Mouse (Mus musculus): ENCODE results near the gene Tsc2. TPM values are rescaled to one million over a fixed set of nuclear protein-coding genes. Genes with fewer than 3 reads are reported as not detected.

Tsc2 gene
- polyA plus RNA-seq, 1 experiment from 2014 or later, result 18.6 TPM

GRCm38 (mm10) chr17:24646381-24646780 is 14.0 kb upstream of the Tsc2 start:
- H3K4me1 ChIP-seq (replicated peaks), result peaks cover 42% of the 10 kb centered on the region
- no peak for ATAC-seq (ENCODE audit: low read depth)
- no peak overlapping the region for H3K9ac ChIP-seq
- no peaks in the 10 kb centered on the region for H3K36me3 ChIP-seq
- H3K27ac ChIP-seq, result no peak overlapping the region
- H3K4me3 ChIP-seq (replicated peaks), result no peak overlapping the region
- no peaks in the 10 kb centered on the region for H3K9me3 ChIP-seq (replicated peaks)
- peaks cover 45% of the 10 kb centered on the region for H3K27me3 ChIP-seq
- WGBS (ENCODE audit: insufficient replicate concordance), result 66% methylated on average over 4 of the region's 4 CpGs
- no peak for DNase-seq
- no peak overlapping the region for H3K4me2 ChIP-seq

GRCm38 (mm10) chr17:24645916-24646315 is 13.5 kb upstream of the Tsc2 start:
- Histone ChIP-seq H3K9ac (no peak overlapping the region), H3K27me3 (peaks cover 41% of the 10 kb centered on the region), H3K27ac (peak overlapping the region; percentile 47; the same call in 1 of the 2 replicates), H3K4me1 (replicated peaks) (peaks cover 42% of the 10 kb centered on the region), H3K36me3 (no peaks in the 10 kb centered on the region), H3K9me3 (replicated peaks) (no peaks in the 10 kb centered on the region), H3K4me2 (no peak overlapping the region), H3K4me3 (replicated peaks) (no peak overlapping the region)
- WGBS (ENCODE audit: insufficient replicate concordance), result 49% methylated on average over 3 of the region's 3 CpGs
- ATAC-seq (ENCODE audit: low read depth) (no peak), DNase-seq (no peak)

- H3K4me3 ChIP-seq (replicated peaks), result no peak overlapping the region
- ATAC-seq (ENCODE audit: low read depth) (peak; percentile 41), DNase-seq (no peak)
- H3K36me3 ChIP-seq, result 0 out of 2 replicates have a peak, but pooled peaks cover 2% of the 10 kb centered on the region
- no peak overlapping the region for H3K4me2 ChIP-seq
- H3K4me1 ChIP-seq (replicated peaks), result peaks cover 37% of the 10 kb centered on the region
- H3K27me3 ChIP-seq, result peaks cover 32% of the 10 kb centered on the region
- H3K9ac ChIP-seq, result peak overlapping the region; percentile 22; the same call in 1 of the 2 replicates
- peak overlapping the region; percentile 57 for H3K27ac ChIP-seq
- WGBS (ENCODE audit: insufficient replicate concordance), result 47% methylated on average over 9 of the region's 9 CpGs
- no peaks in the 10 kb centered on the region for H3K9me3 ChIP-seq (replicated peaks)
These were observed 12.7 kb upstream of the Tsc2 start for GRCm38 (mm10) chr17:24644875-24645721.

GRCm38 (mm10) chr17:24644030-24644715 is 11.7 kb upstream of the Tsc2 start:
- ATAC-seq (ENCODE audit: low read depth) (no peak), DNase-seq (no peak)
- peaks cover 30% of the 10 kb centered on the region for H3K4me1 ChIP-seq (replicated peaks)
- H3K27me3 ChIP-seq, result peaks cover 23% of the 10 kb centered on the region
- WGBS (ENCODE audit: insufficient replicate concordance), result 37% methylated on average over 7 of the region's 7 CpGs
- H3K4me2 ChIP-seq, result no peak overlapping the region
- no peaks in the 10 kb centered on the region for H3K9me3 ChIP-seq (replicated peaks)
- H3K4me3 ChIP-seq (replicated peaks), result no peak overlapping the region
- 0 out of 2 replicates have a peak, but pooled peaks cover 4% of the 10 kb centered on the region for H3K36me3 ChIP-seq
- peak overlapping the region; percentile 57 for H3K27ac ChIP-seq
- H3K9ac ChIP-seq, result no peak overlapping the region

GRCm38 (mm10) chr17:24642791-24643343 is 10.4 kb upstream of the Tsc2 start:
- Histone ChIP-seq H3K4me3 (replicated peaks) (no peak overlapping the region), H3K27ac (no peak overlapping the region), H3K9me3 (replicated peaks) (no peaks in the 10 kb centered on the region), H3K4me1 (replicated peaks) (peaks cover 25% of the 10 kb centered on the region), H3K9ac (no peak overlapping the region), H3K4me2 (no peak overlapping the region), H3K36me3 (0 out of 2 replicates have a peak, but pooled peaks cover 4% of the 10 kb centered on the region), H3K27me3 (peaks cover 12% of the 10 kb centered on the region)
- ATAC-seq (ENCODE audit: low read depth) (no peak), DNase-seq (no peak)
- WGBS (ENCODE audit: insufficient replicate concordance), result 71% methylated on average over 6 of the region's 6 CpGs

GRCm38 (mm10) chr17:24641944-24642343 is 9.5 kb upstream of the Tsc2 start:
- ATAC-seq (ENCODE audit: low read depth), result no peak
- DNase-seq, result no peak
- 81% methylated on average over 14 of the region's 14 CpGs for WGBS (ENCODE audit: insufficient replicate concordance)
- Histone ChIP-seq H3K9me3 (replicated peaks) (no peaks in the 10 kb centered on the region), H3K4me1 (replicated peaks) (peaks cover 31% of the 10 kb centered on the region), H3K4me3 (replicated peaks) (no peak overlapping the region), H3K9ac (no peak overlapping the region), H3K27ac (no peak overlapping the region), H3K36me3 (0 out of 2 replicates have a peak, but pooled peaks cover 4% of the 10 kb centered on the region), H3K4me2 (no peak overlapping the region), H3K27me3 (peaks cover 2% of the 10 kb centered on the region; the same call in 1 of the 2 replicates)

- H3K9ac ChIP-seq, result no peak overlapping the region
- no peak overlapping the region for H3K4me3 ChIP-seq (replicated peaks)
- H3K4me2 ChIP-seq, result no peak overlapping the region
- H3K4me1 ChIP-seq (replicated peaks), result peaks cover 32% of the 10 kb centered on the region
- ATAC-seq (ENCODE audit: low read depth), result no peak
- no peak for DNase-seq
- H3K36me3 ChIP-seq, result 0 out of 2 replicates have a peak, but pooled peaks cover 4% of the 10 kb centered on the region
- no peaks in the 10 kb centered on the region for H3K27me3 ChIP-seq
- H3K9me3 ChIP-seq (replicated peaks), result no peaks in the 10 kb centered on the region
- H3K27ac ChIP-seq, result no peak overlapping the region
- 88% methylated on average over 15 of the region's 15 CpGs for WGBS (ENCODE audit: insufficient replicate concordance)
These were observed 8.2 kb upstream of the Tsc2 start for GRCm38 (mm10) chr17:24640581-24640980.

GRCm38 (mm10) chr17:24640119-24640518 is 7.7 kb upstream of the Tsc2 start:
- WGBS (ENCODE audit: insufficient replicate concordance), result 76% methylated on average over 7 of the region's 7 CpGs
- H3K27ac ChIP-seq, result no peak overlapping the region

GRCm38 (mm10) chr17:24639571-24639988 is 7.2 kb upstream of the Tsc2 start:
- H3K4me2 ChIP-seq, result no peak overlapping the region
- 79% methylated on average over 5 of the region's 5 CpGs for WGBS (ENCODE audit: insufficient replicate concordance)
- peaks cover 22% of the 10 kb centered on the region for H3K4me1 ChIP-seq (replicated peaks)
- H3K27ac ChIP-seq, result no peak overlapping the region; the same call in 1 of the 2 replicates
- DNase-seq (no peak), ATAC-seq (ENCODE audit: low read depth) (no peak)
- no peaks in the 10 kb centered on the region for H3K27me3 ChIP-seq
- no peak overlapping the region for H3K9ac ChIP-seq
- no peak overlapping the region for H3K4me3 ChIP-seq (replicated peaks)
- 0 out of 2 replicates have a peak, but pooled peaks cover 4% of the 10 kb centered on the region for H3K36me3 ChIP-seq
- no peaks in the 10 kb centered on the region for H3K9me3 ChIP-seq (replicated peaks)

More at GRCm38 (mm10) chr17:24640119-24640518, 7.7 kb upstream of the Tsc2 start:
- H3K9ac ChIP-seq, result no peak overlapping the region
- H3K9me3 ChIP-seq (replicated peaks), result no peaks in the 10 kb centered on the region
- 0 out of 2 replicates have a peak, but pooled peaks cover 4% of the 10 kb centered on the region for H3K36me3 ChIP-seq
- ATAC-seq (ENCODE audit: low read depth) (no peak), DNase-seq (no peak)
- H3K4me3 ChIP-seq (replicated peaks), result no peak overlapping the region
- no peaks in the 10 kb centered on the region for H3K27me3 ChIP-seq
- peaks cover 28% of the 10 kb centered on the region for H3K4me1 ChIP-seq (replicated peaks)
- no peak overlapping the region for H3K4me2 ChIP-seq

GRCm38 (mm10) chr17:24638840-24639239 is 6.4 kb upstream of the Tsc2 start:
- peaks cover 16% of the 10 kb centered on the region for H3K4me1 ChIP-seq (replicated peaks)
- H3K36me3 ChIP-seq, result 0 out of 2 replicates have a peak, but pooled peaks cover 4% of the 10 kb centered on the region
- no peak for DNase-seq
- no peaks in the 10 kb centered on the region for H3K27me3 ChIP-seq
- no peaks in the 10 kb centered on the region for H3K9me3 ChIP-seq (replicated peaks)
- no peak overlapping the region for H3K9ac ChIP-seq
- H3K4me3 ChIP-seq (replicated peaks), result no peak overlapping the region
- H3K4me2 ChIP-seq, result no peak overlapping the region
- WGBS (ENCODE audit: insufficient replicate concordance), result 68% methylated on average over 9 of the region's 9 CpGs
- no peak for ATAC-seq (ENCODE audit: low read depth)
- H3K27ac ChIP-seq, result no peak overlapping the region

GRCm38 (mm10) chr17:24638214-24638613 is 5.8 kb upstream of the Tsc2 start:
- 0 out of 2 replicates have a peak, but pooled peaks cover 4% of the 10 kb centered on the region for H3K36me3 ChIP-seq
- DNase-seq (no peak), ATAC-seq (ENCODE audit: low read depth) (no peak)
- peaks cover 21% of the 10 kb centered on the region for H3K4me1 ChIP-seq (replicated peaks)
- no peak overlapping the region for H3K9ac ChIP-seq
- no peak overlapping the region for H3K4me3 ChIP-seq (replicated peaks)
- no peak overlapping the region for H3K4me2 ChIP-seq
- H3K27ac ChIP-seq, result no peak overlapping the region
- no peaks in the 10 kb centered on the region for H3K27me3 ChIP-seq
- WGBS (ENCODE audit: insufficient replicate concordance), result 80% methylated on average over 4 of the region's 4 CpGs
- no peaks in the 10 kb centered on the region for H3K9me3 ChIP-seq (replicated peaks)

Measured in liver, embryonic 13.5 days (tissue).